Mouse (Mus musculus) limb, embryonic 13.5 days (tissue): Measurements from ENCODE around the gene Slc29a1. TPM values are rescaled to one million over a fixed set of nuclear protein-coding genes. Genes with fewer than 3 reads are reported as not detected.
A peak's percentile ranks its signal among the peaks of the same experiment; 100 is the strongest.

Experiments used
- ATAC-seq: fragments of 200-750 bp; cut with Nextera tagmentation; 2 replicates; pipeline ENCODE4 v1.8.0; 2017; ENCODE audit warnings: low read depth, moderate number of reproducible peaks, moderate TSS enrichment; ENCODE audit not compliant: low FRiP score
- H3K27ac ChIP-seq: fragments of 300-500 bp; sonication (generic); 2 replicates; pipeline ENCODE4 v1.5.1; 2015; ENCODE audit warnings: inconsistent platforms, mild to moderate bottlenecking, moderate library complexity
- H3K27me3 ChIP-seq: fragments of 300-500 bp; sonication (generic); 2 replicates; pipeline ENCODE4 v1.6.1; 2015; ENCODE audit warnings: mild to moderate bottlenecking, inconsistent platforms
- H3K36me3 ChIP-seq: fragments of 300-500 bp; sonication (generic); 2 replicates; pipeline ENCODE4 v1.6.1; 2015; ENCODE audit warnings: inconsistent platforms, mild to moderate bottlenecking, moderate library complexity
- H3K4me1 ChIP-seq: fragments of 300-500 bp; sonication (generic); 2 replicates; pipeline ENCODE4 v1.6.1; 2015; ENCODE audit warnings: inconsistent platforms
- H3K4me2 ChIP-seq: fragments of 300-500 bp; sonication (generic); replicated peaks from 2 replicates; pipeline ENCODE4 v1.6.1; 2015; ENCODE audit warnings: inconsistent platforms, mild to moderate bottlenecking, moderate library complexity
- H3K4me3 ChIP-seq: fragments of 300-500 bp; sonication (generic); 2 replicates; pipeline ENCODE4 v1.5.1; 2015; ENCODE audit warnings: moderate library complexity, mild to moderate bottlenecking, inconsistent platforms
- H3K9ac ChIP-seq: fragments of 300-500 bp; sonication (generic); 2 replicates; pipeline ENCODE4 v1.6.1; 2015; ENCODE audit warnings: mild to moderate bottlenecking, inconsistent platforms
- H3K9me3 ChIP-seq: fragments of 300-500 bp; sonication (generic); 2 replicates; pipeline ENCODE4 v1.6.1; 2016; ENCODE audit warnings: inconsistent platforms
- WGBS: fragments of 180-500 bp; shearing (Covaris S2); methylation state at CpG from one replicate; pipeline ENCODE4 v1.1.7; 2015; 5-methylcytosine and 5-hydroxymethylcytosine counted together
- polyA plus RNA-seq: library from polyadenylated mRNA; unstranded; fragments of >200 nt; fragmentation: Nextera tagmentation; extraction: Ambion mirVana; gene quantifications from 2 replicates; pipeline ENCODE4 v1.2.1, GENCODE M21; 2015

Slc29a1 gene
- polyA plus RNA-seq, 1 experiment from 2014 or later: 83.4 TPM

- WGBS: 22% methylated on average over 14 of the region's 14 CpGs
- peak overlapping the region; percentile 21 for H3K4me2 ChIP-seq
- no peaks in the 10 kb centered on the region for H3K27me3 ChIP-seq
- 0 out of 2 replicates have a peak overlapping the region, but pooled peaks have one; percentile 45 for H3K9ac ChIP-seq
- H3K27ac ChIP-seq: peak overlapping the region; percentile 74
- 0 out of 2 replicates have a peak, but pooled peaks cover 3% of the 10 kb centered on the region for H3K9me3 ChIP-seq
- peak; percentile 46 for ATAC-seq
- H3K4me1 ChIP-seq: peaks cover 35% of the 10 kb centered on the region
- no peak overlapping the region for H3K4me3 ChIP-seq
- H3K36me3 ChIP-seq: peaks cover 38% of the 10 kb centered on the region
Observed at GRCm38 (mm10) chr17:45584939-45585678, 14.3 kb downstream of the Slc29a1 start.

- peaks cover 35% of the 10 kb centered on the region for H3K4me1 ChIP-seq
- peak overlapping the region; percentile 21 for H3K4me2 ChIP-seq
- H3K36me3 ChIP-seq: peaks cover 32% of the 10 kb centered on the region
- 36% methylated on average over 12 of the region's 12 CpGs for WGBS
- 0 out of 2 replicates have a peak, but pooled peaks cover 3% of the 10 kb centered on the region for H3K9me3 ChIP-seq
- H3K27me3 ChIP-seq: no peaks in the 10 kb centered on the region
- H3K4me3 ChIP-seq: no peak overlapping the region
- peak overlapping the region; percentile 74 for H3K27ac ChIP-seq
- peak; percentile 62 for ATAC-seq
- H3K9ac ChIP-seq: no peak overlapping the region
Observed at GRCm38 (mm10) chr17:45584096-45584896, 15.1 kb downstream of the Slc29a1 start.

- Histone ChIP-seq H3K4me2 (no peak overlapping the region), H3K27me3 (no peaks in the 10 kb centered on the region), H3K27ac (no peak overlapping the region), H3K4me3 (no peak overlapping the region), H3K9ac (no peak overlapping the region), H3K4me1 (peaks cover 35% of the 10 kb centered on the region), H3K9me3 (0 out of 2 replicates have a peak, but pooled peaks cover 3% of the 10 kb centered on the region), H3K36me3 (peaks cover 18% of the 10 kb centered on the region)
- WGBS: 70% methylated on average over 6 of the region's 6 CpGs
- ATAC-seq: no peak
Observed at GRCm38 (mm10) chr17:45582715-45583355, 16.6 kb downstream of the Slc29a1 start.

DNA sequence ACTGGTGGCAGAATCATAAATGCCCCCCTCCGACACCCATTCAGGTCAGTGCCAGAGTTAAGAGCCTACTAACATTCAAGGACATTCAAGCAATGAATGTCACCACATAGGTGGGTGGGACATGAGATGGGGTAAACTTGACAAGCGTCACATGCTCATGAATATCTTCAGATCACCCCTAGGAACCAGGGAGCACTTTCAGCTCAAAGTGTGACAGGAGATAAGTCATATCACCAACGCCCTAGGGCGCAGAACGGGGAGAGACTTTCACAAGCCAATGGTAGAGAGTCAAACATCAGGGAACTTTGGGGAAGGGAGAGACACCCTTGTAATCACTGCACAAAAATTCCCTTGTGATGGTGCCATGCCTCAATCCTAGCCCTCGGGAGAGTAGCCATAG, 17.2 kb downstream of the Slc29a1 start:
- H3K27me3 ChIP-seq: no peaks in the 10 kb centered on the region
- peaks cover 11% of the 10 kb centered on the region for H3K36me3 ChIP-seq
- no peak overlapping the region for H3K9ac ChIP-seq
- H3K4me1 ChIP-seq: peaks cover 35% of the 10 kb centered on the region
- H3K4me3 ChIP-seq: no peak overlapping the region
- no peak for ATAC-seq
- 0 out of 2 replicates have a peak, but pooled peaks cover 3% of the 10 kb centered on the region for H3K9me3 ChIP-seq
- H3K27ac ChIP-seq: no peak overlapping the region
- no peak overlapping the region for H3K4me2 ChIP-seq
- WGBS: 90% methylated on average over 6 of the region's 6 CpGs

DNA sequence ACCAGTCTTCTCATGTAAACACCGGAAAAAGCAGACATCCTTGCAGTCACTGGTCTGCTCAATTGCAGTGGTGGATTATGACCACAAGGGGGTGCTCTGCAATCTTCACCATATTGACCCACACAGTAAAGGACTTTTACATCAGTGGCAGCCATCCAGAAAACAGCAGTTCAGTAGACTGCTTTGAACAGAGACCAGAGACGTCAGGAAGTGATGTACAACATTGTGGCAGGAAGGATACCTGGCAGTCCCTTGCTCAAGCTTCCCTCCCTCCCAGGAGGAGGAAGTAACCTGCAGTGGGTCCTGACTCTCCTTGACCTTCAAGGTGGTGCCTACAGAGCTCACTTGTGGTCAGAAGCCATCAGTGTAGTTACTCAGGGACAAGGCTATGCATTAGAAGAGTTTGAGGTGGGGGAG, 17.8 kb downstream of the Slc29a1 start:
- no peak overlapping the region for H3K4me2 ChIP-seq
- no peak overlapping the region for H3K4me3 ChIP-seq
- 0 out of 2 replicates have a peak, but pooled peaks cover 3% of the 10 kb centered on the region for H3K9me3 ChIP-seq
- peak; percentile 25; the same call in 1 of the 2 replicates for ATAC-seq
- 12% methylated on average over 2 of the region's 2 CpGs for WGBS
- peaks cover 35% of the 10 kb centered on the region for H3K4me1 ChIP-seq
- H3K27ac ChIP-seq: 0 out of 2 replicates have a peak overlapping the region, but pooled peaks have one; percentile 22
- peaks cover 5% of the 10 kb centered on the region for H3K36me3 ChIP-seq
- H3K27me3 ChIP-seq: no peaks in the 10 kb centered on the region
- no peak overlapping the region for H3K9ac ChIP-seq

- H3K36me3 ChIP-seq: no peaks in the 10 kb centered on the region
- no peak overlapping the region; the same call in 1 of the 2 replicates for H3K4me2 ChIP-seq
- 39% methylated on average over 12 of the region's 12 CpGs for WGBS
- ATAC-seq: 0 out of 2 replicates have a peak, but pooled peaks have one; percentile 6
- H3K9ac ChIP-seq: no peak overlapping the region
- H3K4me3 ChIP-seq: no peak overlapping the region
- H3K27ac ChIP-seq: peak overlapping the region; percentile 22; the same call in 1 of the 2 replicates
- no peaks in the 10 kb centered on the region for H3K9me3 ChIP-seq
- peaks cover 33% of the 10 kb centered on the region for H3K4me1 ChIP-seq
- H3K27me3 ChIP-seq: no peaks in the 10 kb centered on the region
Observed at GRCm38 (mm10) chr17:45580958-45581477, 18.4 kb downstream of the Slc29a1 start.

GRCm38 (mm10) chr17:45579554-45579953, 19.9 kb downstream of the Slc29a1 start:
- H3K4me2 ChIP-seq: no peak overlapping the region
- no peak overlapping the region for H3K27ac ChIP-seq
- ATAC-seq: no peak
- no peak overlapping the region for H3K4me3 ChIP-seq
- H3K36me3 ChIP-seq: no peaks in the 10 kb centered on the region
- WGBS: 78% methylated on average over 4 of the region's 4 CpGs
- H3K27me3 ChIP-seq: no peaks in the 10 kb centered on the region
- H3K9me3 ChIP-seq: no peaks in the 10 kb centered on the region
- no peak overlapping the region for H3K9ac ChIP-seq
- H3K4me1 ChIP-seq: peaks cover 25% of the 10 kb centered on the region

GRCm38 (mm10) chr17:45578843-45579242, 20.6 kb downstream of the Slc29a1 start:
- Histone ChIP-seq H3K9ac (no peak overlapping the region), H3K4me3 (no peak overlapping the region), H3K4me1 (peaks cover 22% of the 10 kb centered on the region), H3K4me2 (no peak overlapping the region), H3K36me3 (no peaks in the 10 kb centered on the region), H3K27me3 (no peaks in the 10 kb centered on the region), H3K9me3 (no peaks in the 10 kb centered on the region), H3K27ac (no peak overlapping the region)
- no peak for ATAC-seq
- WGBS: 74% methylated on average over 7 of the region's 7 CpGs

- H3K4me1 ChIP-seq: peaks cover 20% of the 10 kb centered on the region
- H3K36me3 ChIP-seq: no peaks in the 10 kb centered on the region
- no peak overlapping the region for H3K4me3 ChIP-seq
- no peaks in the 10 kb centered on the region for H3K27me3 ChIP-seq
- 56% methylated on average over 5 of the region's 5 CpGs for WGBS
- no peaks in the 10 kb centered on the region for H3K9me3 ChIP-seq
- no peak overlapping the region for H3K4me2 ChIP-seq
- no peak overlapping the region for H3K27ac ChIP-seq
- no peak overlapping the region for H3K9ac ChIP-seq
- ATAC-seq: no peak
Observed at GRCm38 (mm10) chr17:45578242-45578641, 21.2 kb downstream of the Slc29a1 start.

GRCm38 (mm10) chr17:45575123-45575897, 24.1 kb downstream of the Slc29a1 start:
- H3K9me3 ChIP-seq: no peaks in the 10 kb centered on the region
- peaks cover 15% of the 10 kb centered on the region for H3K36me3 ChIP-seq
- no peaks in the 10 kb centered on the region for H3K27me3 ChIP-seq
- H3K4me3 ChIP-seq: no peak overlapping the region
- peak overlapping the region; percentile 82; the same call in 1 of the 2 replicates for H3K4me2 ChIP-seq
- peaks cover 29% of the 10 kb centered on the region for H3K4me1 ChIP-seq
- no peak overlapping the region for H3K9ac ChIP-seq
- no peak overlapping the region for H3K27ac ChIP-seq
- 95% methylated on average over 8 of the region's 8 CpGs for WGBS
- no peak for ATAC-seq
